Mouse (Mus musculus): ENCODE results near the gene Tas2r126. TPM values are rescaled to one million over a fixed set of nuclear protein-coding genes. Genes with fewer than 3 reads are reported as not detected.

Gene Tas2r126
- polyA plus RNA-seq, 1 experiment from 2014 or later = not detected

- Histone ChIP-seq H3K9ac (ENCODE audit: low read depth, low read length) (no peak within 1 kb of the TSS), H3K4me3 (ENCODE audit: low read depth, low read length) (no peak within 1 kb of the TSS), H3K27ac (ENCODE audit: low read length) (no peak within 1 kb of the TSS), H3K4me2 (ENCODE audit: low read depth, low read length) (no peak within 1 kb of the TSS), H3K27me3 (ENCODE audit: control insufficient read depth, insufficient read depth, low read depth, low read length) (no peaks in the 10 kb centered on the region), H3K4me1 (ENCODE audit: control insufficient read depth, low read depth, low read length) (no peaks in the 10 kb centered on the region), H3K9me3 (replicated peaks; ENCODE audit: control insufficient read depth, low read length) (no peaks in the 10 kb centered on the region), H3K36me3 (ENCODE audit: control insufficient read depth, insufficient read depth) (no peaks in the 10 kb centered on the region)
- 48% methylated on average over 2 of the region's 2 CpGs for WGBS (ENCODE audit: insufficient replicate concordance)
- ATAC-seq (ENCODE audit: low read depth) = no peak
Measured at GRCm38 (mm10) chr6:42405134-42405533, 29.2 kb upstream of the Tas2r126 start, which contains the start of gene Tas2r135. Gene Tas2r135, plus strand, starts transcription at chr6:42405434.

DNA sequence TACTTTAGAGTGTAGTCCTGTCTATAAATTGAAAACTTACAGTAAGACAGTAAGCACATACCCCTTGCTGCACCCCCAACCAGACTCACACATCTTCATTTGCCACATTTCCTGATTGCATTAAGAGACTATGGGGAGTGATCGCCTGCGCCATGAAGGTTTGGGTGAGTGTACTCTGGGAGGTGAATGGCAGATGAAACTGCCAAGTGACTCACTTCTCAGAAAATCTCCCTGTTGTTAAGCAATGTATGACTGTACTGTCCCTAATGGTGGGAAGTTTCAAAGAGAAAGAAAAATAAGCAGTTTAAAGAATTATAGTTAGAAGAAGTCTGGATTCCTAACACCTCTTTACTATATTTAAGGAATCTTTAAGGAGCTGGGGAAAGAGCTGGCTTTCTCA, 14.9 kb upstream of the Tas2r126 start:
- Histone ChIP-seq H3K9ac (ENCODE audit: low read depth, low read length) (no peak overlapping the region), H3K36me3 (ENCODE audit: control insufficient read depth, insufficient read depth) (no peaks in the 10 kb centered on the region), H3K27ac (ENCODE audit: low read length) (no peak overlapping the region), H3K9me3 (replicated peaks; ENCODE audit: control insufficient read depth, low read length) (no peaks in the 10 kb centered on the region), H3K4me3 (ENCODE audit: low read depth, low read length) (no peak overlapping the region), H3K27me3 (ENCODE audit: control insufficient read depth, insufficient read depth, low read depth, low read length) (no peaks in the 10 kb centered on the region), H3K4me1 (ENCODE audit: control insufficient read depth, low read depth, low read length) (no peaks in the 10 kb centered on the region), H3K4me2 (ENCODE audit: low read depth, low read length) (no peak overlapping the region)
- WGBS (ENCODE audit: insufficient replicate concordance) = 53% methylated on average over 2 of the region's 2 CpGs
- no peak for ATAC-seq (ENCODE audit: low read depth)

DNA sequence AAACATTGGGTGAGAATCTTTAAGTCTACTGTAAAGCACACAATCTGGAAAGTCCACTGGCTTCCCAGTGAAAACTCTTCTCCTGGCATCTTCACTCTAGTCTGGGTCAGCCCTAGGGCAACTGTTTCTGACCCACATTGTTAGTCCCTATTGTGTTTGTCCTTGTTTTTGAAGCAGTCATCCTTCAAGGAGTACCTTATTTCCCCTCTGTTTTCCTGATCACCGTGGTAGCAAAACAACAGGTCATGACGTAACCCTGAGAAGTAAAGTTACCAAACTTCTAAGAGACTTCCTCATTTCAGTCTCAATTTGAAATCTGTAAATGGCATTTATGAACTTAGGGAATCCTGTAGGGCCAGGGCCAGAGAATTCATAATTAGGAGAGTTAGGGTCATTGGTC, 12.9 kb upstream of the Tas2r126 start:
- Histone ChIP-seq H3K9me3 (replicated peaks; ENCODE audit: control insufficient read depth, low read length) (no peaks in the 10 kb centered on the region), H3K4me3 (ENCODE audit: low read depth, low read length) (no peak overlapping the region), H3K36me3 (ENCODE audit: control insufficient read depth, insufficient read depth) (no peaks in the 10 kb centered on the region), H3K27ac (ENCODE audit: low read length) (no peak overlapping the region), H3K9ac (ENCODE audit: low read depth, low read length) (no peak overlapping the region), H3K27me3 (ENCODE audit: control insufficient read depth, insufficient read depth, low read depth, low read length) (no peaks in the 10 kb centered on the region), H3K4me2 (ENCODE audit: low read depth, low read length) (no peak overlapping the region), H3K4me1 (ENCODE audit: control insufficient read depth, low read depth, low read length) (no peaks in the 10 kb centered on the region)
- WGBS (ENCODE audit: insufficient replicate concordance) = 28% methylated on average over 2 of the region's 2 CpGs
- no peak for ATAC-seq (ENCODE audit: low read depth)

DNA sequence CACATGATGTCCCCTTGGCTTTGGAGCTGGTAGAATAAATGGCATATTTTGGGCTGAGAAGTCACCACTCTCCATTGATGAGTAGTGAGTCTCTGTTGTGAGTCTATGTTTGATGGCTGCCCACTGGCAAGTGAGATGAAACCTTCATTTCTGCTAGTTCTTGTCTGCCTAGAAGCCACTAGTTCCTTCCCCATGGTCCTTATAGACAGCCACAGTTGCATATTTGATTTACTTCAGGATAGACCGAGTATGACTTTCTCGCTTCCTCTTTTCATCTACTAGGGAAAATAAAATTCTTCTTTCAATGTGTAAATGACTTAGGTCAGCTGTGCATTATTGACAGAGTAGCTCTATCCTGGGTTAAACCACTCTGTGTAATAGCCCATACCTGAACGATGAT, 9.9 kb upstream of the Tas2r126 start:
- no peak for ATAC-seq (ENCODE audit: low read depth)
- H3K4me3 ChIP-seq (ENCODE audit: low read depth, low read length) = no peak overlapping the region
- no peak overlapping the region for H3K9ac ChIP-seq (ENCODE audit: low read depth, low read length)
- no peaks in the 10 kb centered on the region for H3K4me1 ChIP-seq (ENCODE audit: control insufficient read depth, low read depth, low read length)
- H3K27me3 ChIP-seq (ENCODE audit: control insufficient read depth, insufficient read depth, low read depth, low read length) = no peaks in the 10 kb centered on the region
- H3K9me3 ChIP-seq (replicated peaks; ENCODE audit: control insufficient read depth, low read length) = no peaks in the 10 kb centered on the region
- no peak overlapping the region for H3K4me2 ChIP-seq (ENCODE audit: low read depth, low read length)
- no peaks in the 10 kb centered on the region for H3K36me3 ChIP-seq (ENCODE audit: control insufficient read depth, insufficient read depth)
- 43% methylated on average over 3 of the region's 3 CpGs for WGBS (ENCODE audit: insufficient replicate concordance)
- no peak overlapping the region for H3K27ac ChIP-seq (ENCODE audit: low read length)

DNA sequence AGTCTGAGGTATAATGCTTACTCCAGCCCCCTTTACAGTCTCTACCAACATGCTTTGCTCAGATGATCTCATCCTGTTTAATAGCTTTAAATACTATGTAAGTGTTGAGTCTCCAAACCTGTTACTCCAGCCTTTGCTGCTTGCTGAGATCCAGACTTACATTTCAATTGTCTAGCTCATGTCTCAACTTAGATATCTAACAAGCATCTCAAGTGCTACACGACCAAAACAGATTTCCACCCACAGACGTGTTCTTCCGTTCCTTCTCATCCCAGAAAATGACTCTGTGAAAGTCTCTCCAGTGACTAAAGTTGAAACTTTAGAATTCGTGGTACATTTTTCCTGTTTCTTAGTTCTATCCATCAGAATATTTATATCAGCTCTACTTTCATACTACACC, 8.0 kb upstream of the Tas2r126 start:
- WGBS (ENCODE audit: insufficient replicate concordance) = 53% methylated on average over 4 of the region's 4 CpGs
- Histone ChIP-seq H3K9me3 (replicated peaks; ENCODE audit: control insufficient read depth, low read length) (no peaks in the 10 kb centered on the region), H3K9ac (ENCODE audit: low read depth, low read length) (no peak overlapping the region), H3K4me2 (ENCODE audit: low read depth, low read length) (no peak overlapping the region), H3K36me3 (ENCODE audit: control insufficient read depth, insufficient read depth) (no peaks in the 10 kb centered on the region), H3K4me1 (ENCODE audit: control insufficient read depth, low read depth, low read length) (no peaks in the 10 kb centered on the region), H3K27ac (ENCODE audit: low read length) (no peak overlapping the region), H3K27me3 (ENCODE audit: control insufficient read depth, insufficient read depth, low read depth, low read length) (no peaks in the 10 kb centered on the region), H3K4me3 (ENCODE audit: low read depth, low read length) (no peak overlapping the region)
- no peak for ATAC-seq (ENCODE audit: low read depth)

DNA sequence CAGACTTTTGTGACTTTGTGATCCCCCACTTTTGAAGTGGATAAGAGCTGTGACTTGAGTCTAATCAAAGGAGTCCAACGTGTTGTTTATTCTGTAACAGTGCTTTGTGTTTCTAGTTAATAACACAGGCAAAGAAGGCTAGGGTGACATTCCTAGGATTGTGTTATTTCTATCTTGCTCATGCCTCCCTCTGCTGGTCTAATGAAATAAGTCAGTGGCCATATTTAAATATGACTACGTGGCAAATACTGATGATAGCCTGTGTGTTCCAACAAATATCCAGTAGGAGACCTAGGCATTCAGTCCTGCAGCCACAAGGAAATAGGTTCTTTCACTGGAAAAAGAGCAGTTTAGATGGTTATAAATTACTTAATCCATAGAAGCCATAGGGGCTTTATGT, 781 bp upstream of the Tas2r126 start:
- 35% methylated on average over 2 of the region's 2 CpGs for WGBS (ENCODE audit: insufficient replicate concordance)

GRCm38 (mm10) chr6:42435490-42435889, 1.2 kb downstream of the Tas2r126 start:
- H3K9ac ChIP-seq (ENCODE audit: low read depth, low read length) = no peak overlapping the region
- no peaks in the 10 kb centered on the region for H3K4me1 ChIP-seq (ENCODE audit: control insufficient read depth, low read depth, low read length)
- 41% methylated on average over 2 of the region's 2 CpGs for WGBS (ENCODE audit: insufficient replicate concordance)
- no peaks in the 10 kb centered on the region for H3K27me3 ChIP-seq (ENCODE audit: control insufficient read depth, insufficient read depth, low read depth, low read length)
- H3K4me2 ChIP-seq (ENCODE audit: low read depth, low read length) = no peak overlapping the region
- H3K27ac ChIP-seq (ENCODE audit: low read length) = no peak overlapping the region
- ATAC-seq (ENCODE audit: low read depth) = no peak
- no peak overlapping the region for H3K4me3 ChIP-seq (ENCODE audit: low read depth, low read length)
- no peaks in the 10 kb centered on the region for H3K9me3 ChIP-seq (replicated peaks; ENCODE audit: control insufficient read depth, low read length)
- no peaks in the 10 kb centered on the region for H3K36me3 ChIP-seq (ENCODE audit: control insufficient read depth, insufficient read depth)

More for the DNA sequence above, 781 bp upstream of the Tas2r126 start:
- no peak overlapping the region for H3K27ac ChIP-seq (ENCODE audit: low read length)
- H3K4me3 ChIP-seq (ENCODE audit: low read depth, low read length) = no peak overlapping the region
- no peak for ATAC-seq (ENCODE audit: low read depth)
- H3K4me1 ChIP-seq (ENCODE audit: control insufficient read depth, low read depth, low read length) = no peaks in the 10 kb centered on the region
- no peaks in the 10 kb centered on the region for H3K27me3 ChIP-seq (ENCODE audit: control insufficient read depth, insufficient read depth, low read depth, low read length)
- no peaks in the 10 kb centered on the region for H3K36me3 ChIP-seq (ENCODE audit: control insufficient read depth, insufficient read depth)
- H3K4me2 ChIP-seq (ENCODE audit: low read depth, low read length) = no peak overlapping the region
- H3K9me3 ChIP-seq (replicated peaks; ENCODE audit: control insufficient read depth, low read length) = no peaks in the 10 kb centered on the region
- no peak overlapping the region for H3K9ac ChIP-seq (ENCODE audit: low read depth, low read length)

DNA sequence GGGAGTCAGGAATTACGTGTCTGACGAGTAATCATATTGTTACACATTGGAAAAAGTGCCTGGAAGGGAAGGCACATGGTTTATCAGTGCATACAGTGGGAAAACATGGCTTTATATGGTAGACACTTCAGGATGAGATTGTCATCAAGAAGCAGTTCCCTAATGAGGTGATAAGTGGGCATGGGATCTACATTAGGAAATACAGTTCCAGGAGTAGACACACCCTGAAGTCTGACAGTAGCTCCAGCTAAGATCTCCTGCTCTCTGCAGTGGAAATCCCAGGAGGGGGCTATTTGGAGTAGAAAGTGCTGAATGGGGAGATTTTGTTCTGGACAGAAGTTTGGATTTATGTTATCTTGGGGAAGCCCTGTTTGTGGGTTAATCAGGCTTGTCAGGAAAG, 7.1 kb downstream of the Tas2r126 start:
- no peak for ATAC-seq (ENCODE audit: low read depth)
- no peak overlapping the region for H3K27ac ChIP-seq (ENCODE audit: low read length)
- WGBS (ENCODE audit: insufficient replicate concordance) = 39% methylated on average over 2 of the region's 2 CpGs

DNA sequence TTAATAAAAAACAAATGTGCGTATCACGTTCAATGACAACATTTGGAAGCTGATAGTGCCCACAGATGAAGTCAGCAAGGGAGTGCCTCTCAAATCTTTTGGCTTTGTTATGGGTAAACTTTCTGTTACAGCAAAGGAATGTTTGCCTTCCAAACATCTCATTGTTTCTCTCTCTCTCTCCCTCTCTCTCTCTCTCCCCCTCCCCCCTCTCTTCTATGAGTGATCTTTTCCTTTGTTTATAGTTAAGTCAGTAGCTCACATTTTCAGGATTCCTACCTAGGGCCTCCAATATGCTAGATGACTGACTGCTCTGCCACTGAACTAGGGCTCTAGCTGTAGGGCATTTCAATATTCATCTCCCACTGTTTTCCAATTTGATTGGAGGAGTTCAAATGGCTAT, 10.2 kb downstream of the Tas2r126 start:
- Histone ChIP-seq H3K4me2 (ENCODE audit: low read depth, low read length) (no peak overlapping the region), H3K4me3 (ENCODE audit: low read depth, low read length) (no peak overlapping the region), H3K27ac (ENCODE audit: low read length) (no peak overlapping the region), H3K9ac (ENCODE audit: low read depth, low read length) (no peak overlapping the region), H3K4me1 (ENCODE audit: control insufficient read depth, low read depth, low read length) (no peaks in the 10 kb centered on the region), H3K27me3 (ENCODE audit: control insufficient read depth, insufficient read depth, low read depth, low read length) (no peaks in the 10 kb centered on the region), H3K9me3 (replicated peaks; ENCODE audit: control insufficient read depth, low read length) (no peaks in the 10 kb centered on the region), H3K36me3 (ENCODE audit: control insufficient read depth, insufficient read depth) (no peaks in the 10 kb centered on the region)
- no peak for ATAC-seq (ENCODE audit: low read depth)
- WGBS (ENCODE audit: insufficient replicate concordance) = 60% methylated on average over 2 of the region's 2 CpGs

More for the DNA sequence above, 7.1 kb downstream of the Tas2r126 start:
- H3K9me3 ChIP-seq (replicated peaks; ENCODE audit: control insufficient read depth, low read length) = no peaks in the 10 kb centered on the region
- no peaks in the 10 kb centered on the region for H3K36me3 ChIP-seq (ENCODE audit: control insufficient read depth, insufficient read depth)
- H3K4me3 ChIP-seq (ENCODE audit: low read depth, low read length) = no peak overlapping the region
- H3K27me3 ChIP-seq (ENCODE audit: control insufficient read depth, insufficient read depth, low read depth, low read length) = no peaks in the 10 kb centered on the region
- no peak overlapping the region for H3K9ac ChIP-seq (ENCODE audit: low read depth, low read length)
- no peaks in the 10 kb centered on the region for H3K4me1 ChIP-seq (ENCODE audit: control insufficient read depth, low read depth, low read length)
- no peak overlapping the region for H3K4me2 ChIP-seq (ENCODE audit: low read depth, low read length)
